Mouse (Mus musculus) midbrain, embryonic 14.5 days (tissue): Measurements from ENCODE around the gene Plxna2. TPM values are rescaled to one million over a fixed set of nuclear protein-coding genes. Genes with fewer than 3 reads are reported as not detected.
A peak's percentile ranks its signal among the peaks of the same experiment; 100 is the strongest.

Experiments
- ATAC-seq: fragments of 200-750 bp; cut with Nextera tagmentation; 2 replicates; pipeline ENCODE4 v1.8.0; 2017; ENCODE audit warnings: moderate number of reproducible peaks, moderate library complexity; ENCODE audit not compliant: low FRiP score, low TSS enrichment
- DNase-seq: peaks from one replicate; pipeline ENCODE4 v3.0.0-alpha.2; 2015
- H3K27ac ChIP-seq: fragments of 300-500 bp; sonication (generic); replicated peaks from 2 replicates; pipeline ENCODE4 v1.5.1; 2014; ENCODE audit warnings: mild to moderate bottlenecking, low read depth, low read length, moderate library complexity
- H3K27me3 ChIP-seq: fragments of 300-500 bp; sonication (generic); 2 replicates; pipeline ENCODE4 v1.6.1; 2014; ENCODE audit warnings: low read length, control low read depth, mixed read lengths; ENCODE audit not compliant: control insufficient read depth, insufficient read depth
- H3K36me3 ChIP-seq: fragments of 300-500 bp; sonication (generic); 2 replicates; pipeline ENCODE4 v1.6.1; 2014; ENCODE audit warnings: low read length, control low read depth; ENCODE audit not compliant: control insufficient read depth, insufficient read depth
- H3K4me1 ChIP-seq: fragments of 300-500 bp; sonication (generic); 2 replicates; pipeline ENCODE4 v1.6.1; 2014; ENCODE audit warnings: mild to moderate bottlenecking, antibody characterized with exemption, low read length, control low read depth; ENCODE audit not compliant: control insufficient read depth, insufficient read depth
- H3K4me2 ChIP-seq: fragments of 300-500 bp; sonication (generic); 2 replicates; pipeline ENCODE4 v1.6.1; 2014; ENCODE audit warnings: mild to moderate bottlenecking, low read length, moderate library complexity
- H3K4me3 ChIP-seq: fragments of 300-500 bp; sonication (generic); replicated peaks from 2 replicates; pipeline ENCODE4 v1.5.1; 2014; ENCODE audit warnings: low read depth, low read length
- H3K9ac ChIP-seq: fragments of 300-500 bp; sonication (generic); replicated peaks from 2 replicates; pipeline ENCODE4 v1.6.1; 2014; ENCODE audit warnings: mild to moderate bottlenecking, low read length, moderate library complexity
- H3K9me3 ChIP-seq: fragments of 300-500 bp; sonication (generic); 2 replicates; pipeline ENCODE4 v1.6.1; 2016; ENCODE audit warnings: low read length, control low read depth, mixed read lengths; ENCODE audit not compliant: control insufficient read depth
- WGBS: fragments of 180-500 bp; shearing (Covaris S2); extraction: QIAGEN DNeasy Blood & Tissue Kit; methylation state at CpG from one replicate; pipeline ENCODE4 v1.1.7; 2014; 5-methylcytosine and 5-hydroxymethylcytosine counted together
- polyA plus RNA-seq: library from polyadenylated mRNA; unstranded; fragments of >200 nt; fragmentation: Nextera tagmentation; extraction: Ambion mirVana; gene quantifications from 2 replicates; pipeline ENCODE4 v1.2.1, GENCODE M21; 2014

Plxna2 gene
- polyA plus RNA-seq, 1 experiment from 2014 or later: 24.1 TPM

DNA sequence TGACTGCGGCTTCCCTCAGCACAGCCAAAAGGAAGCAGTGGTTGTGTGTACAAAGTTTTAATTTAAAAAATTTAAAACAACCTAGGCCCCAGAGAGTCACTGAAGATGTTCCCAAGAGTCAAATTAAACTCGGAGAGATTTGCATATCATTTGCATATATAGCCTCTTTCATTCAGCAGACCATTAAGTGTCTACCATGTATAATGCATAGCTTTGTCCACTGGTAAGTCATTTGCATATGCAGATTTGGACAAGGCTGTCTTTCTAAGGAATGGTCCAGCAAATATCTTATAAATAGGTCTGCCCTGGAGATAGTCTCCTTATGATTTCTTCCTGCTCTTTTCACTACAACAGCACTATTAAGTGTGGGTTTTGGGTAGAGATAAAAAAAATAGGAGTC is 103.2 kb downstream of the Plxna2 start:
- 30% methylated on average over 2 of the region's 2 CpGs for WGBS
- peak; percentile 60 for DNase-seq

DNA sequence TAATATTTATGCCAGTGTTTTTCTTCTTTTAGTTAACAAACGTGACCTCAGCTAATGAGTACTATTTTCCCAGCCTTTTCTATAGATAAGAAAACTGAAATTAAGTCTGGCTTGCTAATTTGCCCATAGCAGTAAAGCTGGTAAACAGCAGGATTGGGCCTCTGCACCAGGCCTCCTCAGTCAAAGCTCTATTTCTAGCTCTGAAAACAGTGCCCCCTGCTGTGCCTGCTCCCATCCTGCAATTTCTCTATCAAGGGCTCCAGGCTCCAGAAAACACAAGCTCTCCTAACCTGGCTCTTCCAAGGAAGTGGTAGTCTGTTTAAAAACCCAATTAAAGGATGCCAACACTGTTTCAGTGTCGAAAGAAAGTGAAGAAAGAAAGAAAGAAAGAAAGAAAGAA is 104.3 kb downstream of the Plxna2 start:
- H3K9ac ChIP-seq: no peak overlapping the region
- 54% methylated on average over 2 of the region's 2 CpGs for WGBS
- no peaks in the 10 kb centered on the region for H3K9me3 ChIP-seq
- H3K4me1 ChIP-seq: peaks cover 21% of the 10 kb centered on the region
- H3K27ac ChIP-seq: peak overlapping the region; percentile 68; the same call in 1 of the 2 replicates
- H3K4me3 ChIP-seq: no peak overlapping the region
- ATAC-seq (no peak), DNase-seq (peak; percentile 78)
- H3K4me2 ChIP-seq: no peak overlapping the region
- H3K27me3 ChIP-seq: no peaks in the 10 kb centered on the region
- no peaks in the 10 kb centered on the region for H3K36me3 ChIP-seq

More for the DNA sequence above, 103.2 kb downstream of the Plxna2 start:
- no peak overlapping the region for H3K4me3 ChIP-seq
- H3K27ac ChIP-seq: peak overlapping the region; percentile 68
- no peaks in the 10 kb centered on the region for H3K36me3 ChIP-seq
- no peak overlapping the region for H3K4me2 ChIP-seq
- no peaks in the 10 kb centered on the region for H3K27me3 ChIP-seq
- H3K9ac ChIP-seq: no peak overlapping the region
- peak; percentile 61 for ATAC-seq
- peaks cover 21% of the 10 kb centered on the region for H3K4me1 ChIP-seq
- no peaks in the 10 kb centered on the region for H3K9me3 ChIP-seq

DNA sequence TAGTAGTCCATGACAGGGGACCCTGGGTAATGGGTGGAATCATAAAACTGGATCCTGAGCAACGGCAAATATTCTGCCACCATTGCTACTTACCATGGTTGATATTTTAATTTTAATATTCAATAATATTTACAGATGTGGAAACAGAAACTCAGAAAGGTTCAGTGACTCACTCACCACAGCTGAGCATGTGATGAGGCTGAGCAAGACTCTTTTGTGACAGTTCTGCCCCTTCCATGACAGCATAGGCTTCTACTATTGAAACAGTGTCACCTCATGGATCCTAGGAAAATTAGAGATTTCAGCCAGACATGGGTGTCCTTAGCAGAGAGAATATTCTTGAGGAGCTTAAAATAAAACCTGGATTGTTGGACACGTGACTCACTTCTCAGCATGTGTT is 116.8 kb downstream of the Plxna2 start:
- Histone ChIP-seq H3K4me3 (no peak overlapping the region), H3K27ac (no peak overlapping the region), H3K9ac (no peak overlapping the region), H3K9me3 (no peaks in the 10 kb centered on the region), H3K4me1 (peaks cover 8% of the 10 kb centered on the region), H3K36me3 (no peaks in the 10 kb centered on the region), H3K27me3 (no peaks in the 10 kb centered on the region), H3K4me2 (no peak overlapping the region)
- no peak for DNase-seq
- ATAC-seq: no peak
- WGBS: 87% methylated on average over 2 of the region's 2 CpGs

DNA sequence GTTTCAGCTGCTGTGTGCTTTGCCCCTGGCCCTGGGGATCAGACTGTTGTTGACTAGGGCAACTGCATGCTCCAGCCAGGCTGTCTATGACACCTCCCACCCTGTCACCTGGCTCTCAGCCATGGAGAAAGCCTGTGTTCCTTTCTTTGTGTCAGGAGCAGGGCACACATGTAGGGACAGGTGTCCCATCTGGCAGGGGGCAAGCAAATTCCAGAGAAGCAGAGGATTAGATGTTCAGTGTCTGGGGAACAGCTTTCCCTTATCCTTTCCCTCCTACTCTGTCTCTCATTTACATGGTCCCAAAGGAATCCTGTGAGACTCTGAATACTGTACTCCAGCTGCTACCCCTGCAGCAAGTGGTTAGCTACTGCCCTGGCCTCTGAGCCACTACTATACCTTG is 121.9 kb downstream of the Plxna2 start:
- peaks cover 11% of the 10 kb centered on the region for H3K4me1 ChIP-seq
- H3K4me2 ChIP-seq: no peak overlapping the region
- H3K36me3 ChIP-seq: no peaks in the 10 kb centered on the region
- H3K27ac ChIP-seq: no peak overlapping the region; the same call in 1 of the 2 replicates
- DNase-seq (peak; percentile 44), ATAC-seq (peak; percentile 69)
- no peaks in the 10 kb centered on the region for H3K9me3 ChIP-seq
- no peaks in the 10 kb centered on the region for H3K27me3 ChIP-seq
- no peak overlapping the region for H3K4me3 ChIP-seq
- H3K9ac ChIP-seq: no peak overlapping the region

DNA sequence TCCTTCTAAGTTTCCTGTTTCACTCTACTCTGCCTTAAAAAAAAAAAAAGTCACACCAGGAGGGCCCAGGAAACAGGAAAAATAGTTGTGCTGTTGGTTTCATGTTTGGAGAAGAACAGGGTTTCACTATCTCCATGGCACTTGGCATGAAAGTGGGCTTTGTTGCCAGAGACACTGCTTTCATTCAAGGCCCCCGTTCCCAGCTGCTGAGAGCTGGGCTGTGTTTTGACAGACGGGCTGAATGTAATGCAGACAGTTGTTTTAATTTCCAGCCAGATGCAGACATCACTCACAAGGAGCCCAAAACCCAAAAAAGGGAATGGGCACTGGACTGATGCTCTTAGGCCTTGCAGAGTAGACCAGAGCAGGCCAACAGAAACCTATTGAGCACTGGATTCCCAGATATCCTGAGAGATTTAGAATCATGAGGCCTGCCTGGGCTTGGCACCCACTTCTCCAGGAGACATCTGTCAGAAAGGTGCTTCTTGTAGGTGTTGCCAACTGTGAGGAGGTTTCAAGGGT is 124.9 kb downstream of the Plxna2 start:
- Histone ChIP-seq H3K36me3 (no peaks in the 10 kb centered on the region), H3K27ac (no peak overlapping the region), H3K9ac (no peak overlapping the region), H3K4me1 (peaks cover 34% of the 10 kb centered on the region), H3K4me3 (no peak overlapping the region), H3K27me3 (no peaks in the 10 kb centered on the region), H3K9me3 (no peaks in the 10 kb centered on the region), H3K4me2 (no peak overlapping the region)
- DNase-seq: no peak
- 27% methylated on average over 2 of the region's 2 CpGs for WGBS
- no peak for ATAC-seq

DNA sequence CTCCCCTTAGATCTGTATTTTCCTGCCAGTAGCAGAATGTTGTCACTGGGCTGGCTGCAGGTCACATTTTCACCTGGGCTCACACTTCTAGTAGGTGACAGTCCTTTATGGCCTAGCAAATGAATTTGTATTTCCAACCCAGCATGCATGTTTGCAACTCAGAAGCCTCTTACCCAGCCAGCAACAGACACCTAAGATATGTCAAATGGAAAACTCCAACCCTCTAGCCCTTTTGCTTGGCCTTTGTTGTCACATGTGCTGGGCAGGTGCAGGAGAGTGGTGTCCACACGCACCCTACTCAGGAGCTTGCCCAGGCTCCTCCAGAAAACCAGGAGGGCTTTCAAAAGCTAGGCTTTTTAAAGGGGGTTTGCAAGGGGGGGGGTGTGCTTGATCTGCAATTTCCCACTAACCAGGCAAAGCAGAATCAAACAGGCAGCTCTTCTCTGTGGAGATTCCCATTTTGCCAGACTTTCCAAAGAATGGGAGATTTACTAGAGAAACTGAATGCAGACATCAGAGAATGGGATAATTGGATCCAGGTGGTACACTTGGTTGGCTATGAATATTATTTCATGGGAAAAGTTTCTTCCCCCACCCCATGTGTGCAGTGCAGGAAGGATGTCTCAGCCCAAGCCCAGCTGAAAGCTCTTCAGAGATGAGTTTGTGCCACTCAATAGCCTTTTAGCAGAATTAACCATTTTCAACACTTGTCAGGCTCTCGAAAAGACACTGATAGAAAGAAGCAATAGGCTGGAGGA is 127.3 kb downstream of the Plxna2 start:
- ATAC-seq (no peak), DNase-seq (no peak)
- Histone ChIP-seq H3K4me2 (no peak overlapping the region), H3K36me3 (no peaks in the 10 kb centered on the region), H3K4me3 (no peak overlapping the region), H3K9me3 (no peaks in the 10 kb centered on the region), H3K27me3 (no peaks in the 10 kb centered on the region), H3K9ac (no peak overlapping the region), H3K4me1 (peaks cover 23% of the 10 kb centered on the region; the same call in 1 of the 2 replicates), H3K27ac (peak overlapping the region; percentile 33; the same call in 1 of the 2 replicates)
- WGBS: 71% methylated on average over 2 of the region's 2 CpGs

DNA sequence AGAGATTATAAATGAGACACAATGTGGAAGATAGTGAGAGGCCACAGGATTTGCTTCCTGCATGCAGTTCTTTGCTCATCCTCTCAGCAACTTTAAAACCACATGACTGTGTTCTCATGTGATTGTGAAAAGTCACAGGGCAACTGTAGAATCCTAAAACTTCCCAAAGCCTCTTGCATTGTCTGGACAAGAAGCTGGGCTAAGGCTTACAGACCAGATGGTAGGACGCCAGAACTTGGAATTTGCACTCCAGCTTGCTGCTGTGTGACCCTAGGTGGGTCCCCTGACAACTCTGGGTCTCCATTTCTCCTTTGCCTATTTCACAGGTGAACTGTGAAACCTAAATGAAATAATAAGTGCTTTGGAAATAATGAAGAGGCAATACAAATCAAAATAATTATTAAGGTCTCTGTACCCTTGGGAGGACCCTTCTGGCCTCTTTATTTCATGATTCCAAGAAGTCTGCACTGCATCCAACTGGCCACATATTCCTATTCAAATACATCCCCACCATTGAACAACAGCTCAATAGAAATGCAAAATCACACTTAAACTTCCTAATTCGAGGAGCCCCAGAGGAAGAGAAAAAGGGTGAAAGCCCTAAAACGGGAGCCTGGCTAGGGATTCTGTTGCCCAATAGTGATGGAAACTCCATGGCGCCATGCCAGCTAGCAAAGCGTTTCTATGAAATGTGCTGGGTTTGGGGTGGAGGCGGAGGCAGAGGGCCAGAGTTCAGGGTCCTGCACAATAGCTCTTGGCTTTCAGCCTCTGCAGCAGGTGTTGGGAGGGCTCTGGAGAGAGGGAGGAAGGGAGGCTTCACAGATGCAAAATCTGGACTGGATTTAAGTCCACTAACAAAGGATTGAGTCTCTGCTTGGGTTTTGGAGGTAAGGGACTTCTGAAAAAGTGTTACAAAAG is 128.6 kb downstream of the Plxna2 start:
- ATAC-seq (peak; percentile 79), DNase-seq (peak; percentile 88)
- 16% methylated on average over 6 of the region's 6 CpGs for WGBS
- Histone ChIP-seq H3K9me3 (no peaks in the 10 kb centered on the region), H3K27me3 (no peaks in the 10 kb centered on the region), H3K36me3 (0 out of 2 replicates have a peak, but pooled peaks cover 6% of the 10 kb centered on the region), H3K4me1 (peaks cover 23% of the 10 kb centered on the region; the same call in 1 of the 2 replicates), H3K9ac (no peak overlapping the region), H3K4me3 (no peak overlapping the region), H3K4me2 (no peak overlapping the region), H3K27ac (peak overlapping the region; percentile 52)

DNA sequence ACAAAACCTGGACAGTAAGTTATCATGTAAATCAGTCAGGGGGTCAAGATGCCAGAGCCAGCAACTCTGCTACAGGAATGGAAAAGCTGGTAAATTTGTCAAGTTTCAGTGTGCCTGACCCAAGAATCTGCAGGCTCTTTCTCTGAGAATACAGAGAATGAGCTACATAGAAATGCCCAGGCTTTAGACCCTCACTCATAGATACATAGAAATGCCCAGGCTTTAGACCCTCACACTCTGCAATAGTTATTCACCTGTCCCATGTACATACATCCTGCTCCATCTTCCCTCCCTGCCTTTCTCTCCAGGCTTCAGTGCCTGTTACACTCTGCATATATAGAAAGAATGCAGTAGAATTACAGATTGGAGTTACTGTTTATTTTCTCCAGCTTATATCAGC is 129.2 kb downstream of the Plxna2 start:
- Histone ChIP-seq H3K4me3 (no peak overlapping the region), H3K9me3 (no peaks in the 10 kb centered on the region), H3K4me1 (peaks cover 23% of the 10 kb centered on the region; the same call in 1 of the 2 replicates), H3K4me2 (no peak overlapping the region), H3K36me3 (0 out of 2 replicates have a peak, but pooled peaks cover 12% of the 10 kb centered on the region), H3K27me3 (no peaks in the 10 kb centered on the region), H3K27ac (peak overlapping the region; percentile 41), H3K9ac (no peak overlapping the region)
- DNase-seq: no peak
- no peak for ATAC-seq
